Mouse (Mus musculus) right cerebral cortex, adult 18-20 months (tissue): Measurements from ENCODE around the gene Atad2b.
"Not testable (repeated sequence)": the region's sequence is repeated elsewhere in the genome, so short reads cannot be mapped to it uniquely, and the experiment has no call there.

ENCODE experiments used
- DNase-seq: peaks from one replicate; pipeline ENCODE4 v3.0.0; 2022; ENCODE audit warnings: mixed read lengths

Gene Atad2b

DNA sequence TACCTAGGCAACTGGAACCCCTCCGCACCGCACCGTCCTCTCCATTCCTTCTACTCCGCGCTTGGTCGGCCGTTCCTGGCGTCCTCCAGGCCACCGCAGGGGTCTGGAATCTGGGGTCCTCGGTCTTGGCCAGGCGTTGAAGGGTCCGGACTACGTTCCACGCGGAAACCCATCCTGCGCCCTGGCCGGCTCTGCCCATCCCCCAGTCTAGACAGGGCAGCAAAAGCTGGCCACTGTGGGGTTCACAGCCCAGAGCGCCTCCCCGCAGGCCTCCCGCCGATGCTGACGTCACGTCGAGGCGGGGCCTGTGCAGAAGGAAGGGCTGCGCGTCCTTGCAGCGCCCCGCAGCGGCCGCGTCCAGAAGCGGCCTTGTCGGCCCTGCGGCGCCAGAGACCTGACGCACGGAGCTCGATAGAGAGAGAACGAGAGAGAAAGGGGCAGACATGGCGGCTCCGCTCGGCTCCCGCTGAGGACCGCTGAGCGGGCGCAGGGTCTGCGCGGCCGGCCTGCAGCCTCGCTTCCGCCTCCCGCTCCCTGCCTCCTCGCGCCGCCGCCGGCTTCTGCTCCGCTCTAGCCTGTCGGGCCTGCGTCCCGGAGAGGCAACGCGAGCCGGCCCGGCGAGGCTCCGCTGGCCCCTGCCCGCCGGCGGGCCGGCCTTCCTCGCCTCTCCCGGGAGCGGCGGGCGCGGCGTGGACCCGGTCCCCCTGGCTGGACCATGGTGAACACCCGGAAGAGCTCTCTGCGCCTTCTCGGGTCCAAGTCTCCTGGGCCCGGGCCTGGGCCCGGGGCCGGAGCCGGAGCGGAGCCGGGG lies at the start of gene Atad2b:
Gene Atad2b (plus strand): TSS at position 360 of the 811 bp plus-strand sequence.
- DNase-seq, result peak; percentile 98

DNA sequence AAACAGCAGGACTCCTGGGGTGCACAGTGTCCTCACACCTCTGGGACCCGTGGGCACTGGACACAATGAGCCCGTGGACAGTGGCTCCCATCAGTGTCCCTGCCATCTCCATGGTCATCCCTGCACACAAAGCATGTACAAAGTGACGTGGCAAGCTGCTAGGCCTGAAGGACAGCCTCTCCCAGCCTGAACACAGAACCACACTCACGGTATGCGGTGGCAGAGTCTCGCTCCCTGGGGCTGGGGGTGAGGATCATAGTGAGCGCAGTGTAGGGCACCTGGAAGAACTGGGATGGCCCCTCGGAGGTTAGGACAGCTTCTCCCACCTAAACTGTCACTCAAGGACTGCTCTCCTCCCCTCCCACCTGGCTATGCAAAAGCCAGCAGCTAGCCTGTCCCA lies 48.2 kb upstream of the Atad2b start:
- no peak for DNase-seq

DNA sequence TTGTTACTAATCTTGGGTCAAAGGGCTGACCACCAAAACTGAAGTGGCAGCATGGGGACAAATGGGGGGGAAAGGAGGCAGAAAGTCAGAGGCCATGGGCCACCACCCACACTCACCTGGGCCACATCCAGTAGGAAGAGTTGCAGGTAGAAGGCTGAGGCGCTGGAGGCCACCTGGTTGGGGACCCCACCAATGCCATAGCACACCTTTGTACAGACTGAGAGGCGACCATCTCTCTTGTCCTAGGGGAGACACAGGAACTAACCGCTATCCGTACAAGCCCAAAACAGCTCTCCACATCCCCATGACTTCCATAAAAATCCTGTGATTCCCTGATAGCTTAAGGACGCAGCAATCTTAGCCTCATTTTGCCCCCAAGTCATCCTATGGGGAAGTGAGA lies 45.9 kb upstream of the Atad2b start:
- no peak for DNase-seq

DNA sequence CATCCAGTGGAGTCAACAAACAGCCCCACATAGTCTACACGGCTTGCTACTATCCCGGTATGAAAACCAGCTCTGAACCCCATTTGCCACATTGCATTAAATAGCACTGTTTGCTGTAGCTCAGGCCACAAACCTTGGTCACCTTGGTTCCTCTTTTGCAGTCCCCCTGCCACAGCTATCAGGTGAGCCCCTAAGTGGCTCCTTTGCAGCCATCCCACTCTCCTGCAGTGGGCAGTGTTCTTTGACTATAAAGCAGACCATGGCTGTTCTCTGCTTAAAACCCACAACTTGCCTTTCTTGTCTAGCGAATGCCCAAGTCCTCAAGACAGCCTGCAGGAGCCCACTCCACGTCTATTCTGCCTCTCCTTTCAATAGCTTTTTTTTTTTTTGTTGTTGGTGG lies 44.9 kb upstream of the Atad2b start:
- no peak for DNase-seq

GRCm38 (mm10) chr12:4872983-4873477 lies 44.1 kb upstream of the Atad2b start:
- DNase-seq, result no peak

DNA sequence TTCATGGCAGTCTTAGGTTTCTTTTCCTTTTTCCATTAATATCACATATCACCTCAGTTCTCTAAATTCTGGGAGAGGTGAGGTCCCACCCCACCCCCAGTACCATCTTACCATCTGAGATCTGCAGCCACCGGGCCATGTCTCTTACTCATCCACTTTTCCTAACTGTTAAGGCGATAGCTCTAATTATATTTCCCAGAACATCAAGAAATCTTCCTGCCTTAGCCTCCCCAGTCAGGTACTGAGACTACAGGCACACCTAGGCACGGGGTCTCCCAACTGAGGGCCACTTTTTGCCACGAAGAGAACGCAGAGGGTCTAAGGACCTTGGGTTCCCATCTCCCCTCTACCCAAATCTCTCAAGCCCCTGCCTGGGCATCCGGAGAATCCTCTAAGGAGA lies 43.6 kb upstream of the Atad2b start:
- no peak for DNase-seq

DNA sequence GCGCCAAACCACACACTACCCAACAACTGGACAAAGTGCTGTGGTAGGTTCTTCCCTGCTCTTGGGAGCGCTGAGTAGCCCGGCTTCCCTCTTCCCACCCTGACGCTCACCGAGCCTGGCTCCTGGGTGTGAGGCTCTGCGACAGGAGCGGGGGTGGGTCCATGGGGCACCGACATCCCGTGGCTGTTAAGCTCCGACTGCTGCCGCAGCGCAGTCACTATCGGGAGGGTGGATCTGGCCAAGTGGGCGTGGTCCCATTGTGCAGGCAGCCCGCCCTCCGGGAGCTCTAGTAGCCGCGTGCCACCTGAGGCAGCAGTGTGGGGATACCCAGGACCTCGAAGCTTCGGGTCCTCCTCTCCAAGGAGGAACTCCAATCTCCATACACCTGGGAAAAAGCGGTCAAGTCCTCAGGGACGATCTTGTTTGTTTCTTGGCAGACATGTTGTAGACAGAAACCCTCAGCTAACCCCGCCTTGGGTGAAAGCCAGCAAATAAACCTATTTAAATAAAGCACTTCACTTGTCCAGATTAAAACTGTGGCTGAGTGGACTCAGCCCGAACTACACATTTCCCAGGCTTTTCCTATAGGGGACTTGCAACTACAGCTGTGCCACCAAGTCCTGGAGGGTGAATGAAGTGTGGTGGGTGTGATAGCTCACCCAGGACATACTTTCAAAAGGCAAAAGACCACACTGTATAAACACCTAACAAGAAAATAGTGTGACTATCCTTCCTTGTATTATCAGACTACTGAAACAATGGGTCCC lies 42.8 kb upstream of the Atad2b start, which contains the start of gene Mfsd2b:
Gene Mfsd2b (minus strand): TSS at position 199 of the 767 bp plus-strand sequence.
- peak; percentile 49 for DNase-seq

- DNase-seq, result no peak
Observed at GRCm38 (mm10) chr12:4875623-4876022, 41.5 kb upstream of the Atad2b start.

GRCm38 (mm10) chr12:4878296-4878783 lies 38.8 kb upstream of the Atad2b start:
- no peak for DNase-seq

- DNase-seq, result no peak
Observed at GRCm38 (mm10) chr12:4879048-4879447, 38.1 kb upstream of the Atad2b start.

- no peak for DNase-seq
Observed at GRCm38 (mm10) chr12:4882086-4882485, 35.1 kb upstream of the Atad2b start.

- no peak for DNase-seq
Observed at GRCm38 (mm10) chr12:4885062-4885461, 32.1 kb upstream of the Atad2b start.

DNA sequence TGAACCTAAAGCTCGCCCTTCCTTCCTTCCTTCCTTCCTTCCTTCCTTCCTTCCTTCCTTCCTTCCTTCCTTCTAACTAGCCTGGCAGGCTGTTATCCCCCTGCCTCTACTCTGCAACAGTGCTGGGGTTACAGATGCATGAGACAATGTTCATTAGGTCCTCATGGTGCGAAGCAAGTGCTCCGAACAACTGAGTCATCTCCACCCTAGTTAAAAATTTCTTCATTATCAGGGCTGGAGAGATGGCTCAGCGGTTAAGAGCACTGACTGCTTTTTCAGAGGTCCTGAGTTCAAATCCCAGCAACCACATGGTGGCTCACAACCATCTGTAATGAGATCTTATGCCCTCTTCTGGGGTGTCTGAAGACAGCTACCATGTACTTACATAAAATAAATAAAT lies 30.6 kb upstream of the Atad2b start:
- DNase-seq, result not testable (repeated sequence)

- DNase-seq, result no peak
Observed at GRCm38 (mm10) chr12:4888739-4889138, 28.4 kb upstream of the Atad2b start.

GRCm38 (mm10) chr12:4889251-4889650 lies 27.9 kb upstream of the Atad2b start:
- no peak for DNase-seq

DNA sequence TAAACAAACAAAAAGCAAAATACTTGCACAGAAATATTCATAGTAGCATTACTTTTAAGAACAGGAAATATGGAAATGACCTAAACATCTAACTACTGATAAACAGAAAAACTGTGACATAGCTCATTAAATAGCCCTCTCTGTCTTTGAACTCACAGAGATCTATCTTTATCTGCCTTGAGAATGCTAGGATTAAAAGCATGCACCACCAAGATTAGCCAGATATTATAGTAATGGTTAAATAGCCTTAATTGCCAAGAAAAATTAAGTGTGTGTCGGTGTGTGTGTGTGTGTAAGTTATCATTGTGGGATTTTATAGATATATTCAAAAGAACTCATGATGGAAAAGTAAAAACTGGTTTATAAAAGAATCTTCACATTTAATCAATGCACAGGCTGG lies 27.3 kb upstream of the Atad2b start:
- DNase-seq, result no peak

DNA sequence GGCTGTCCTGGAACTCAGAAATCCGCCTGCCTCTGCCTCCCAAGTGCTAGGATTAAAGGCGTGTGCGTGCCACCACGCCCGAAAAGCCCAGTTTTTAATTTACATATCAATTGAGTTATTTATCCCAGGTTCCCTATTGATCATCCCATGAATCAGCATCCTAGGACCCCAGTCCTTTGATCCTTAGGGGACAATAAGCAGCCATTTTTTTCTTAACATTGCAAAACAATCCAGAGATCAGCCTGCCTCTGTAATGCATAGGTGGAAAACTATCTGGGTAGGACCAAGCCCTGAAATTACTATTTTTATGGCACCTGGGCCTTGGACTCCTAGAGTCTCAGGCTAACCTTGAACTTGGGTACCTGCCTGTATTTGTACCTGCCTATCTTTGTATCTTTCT lies 19.1 kb upstream of the Atad2b start:
- DNase-seq, result no peak

- no peak for DNase-seq
Observed at GRCm38 (mm10) chr12:4905946-4906345, 11.2 kb upstream of the Atad2b start.

DNA sequence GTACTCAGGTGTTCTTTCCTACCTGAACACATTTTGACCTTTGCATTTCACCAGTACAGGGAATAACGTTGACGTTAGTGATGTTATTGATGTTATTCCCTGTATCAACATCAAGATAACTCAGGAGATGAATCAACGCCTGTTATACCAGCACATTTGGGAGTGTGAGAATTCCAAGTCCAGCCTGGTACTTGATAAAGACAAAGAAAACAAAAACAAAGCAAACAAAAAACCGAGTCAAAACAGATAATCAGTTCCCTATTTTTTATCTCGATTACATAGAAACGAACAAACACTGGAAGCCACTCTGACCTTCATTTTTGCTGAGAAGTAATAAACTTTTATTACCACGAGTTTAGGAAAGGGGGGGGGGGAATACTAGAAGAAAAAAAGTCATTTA lies 10.7 kb upstream of the Atad2b start:
- no peak for DNase-seq

- DNase-seq, result peak; percentile 96
Observed at GRCm38 (mm10) chr12:4906951-4907906, 9.9 kb upstream of the Atad2b start, which contains the start of gene Ubxn2a. TSS of gene Ubxn2a (minus strand) at chr12:4907705.

DNA sequence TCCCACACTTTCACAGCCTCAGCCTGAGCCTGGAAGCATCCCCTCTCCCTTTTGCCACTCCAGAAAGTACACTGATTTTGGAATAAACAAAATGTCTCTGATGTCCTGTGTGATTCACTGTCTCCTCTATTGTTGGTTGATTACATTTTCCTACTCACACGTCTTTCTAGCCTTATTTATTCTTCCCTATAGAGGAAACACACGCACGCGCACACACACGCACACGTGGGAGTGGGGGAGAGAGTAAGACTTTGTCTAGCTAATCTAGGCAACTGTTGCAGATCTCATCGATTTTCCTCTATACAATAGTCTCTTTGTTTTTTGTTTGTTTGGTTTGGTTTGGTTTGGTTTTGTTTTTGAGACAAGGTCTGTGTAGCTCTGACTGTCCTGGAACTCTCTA lies 8.8 kb upstream of the Atad2b start:
- DNase-seq, result no peak

- not testable (repeated sequence) for DNase-seq
Observed at GRCm38 (mm10) chr12:4910496-4910895, 6.7 kb upstream of the Atad2b start.
